Mouse (Mus musculus): Measurements from ENCODE around the gene Wsb2.
A peak's percentile ranks its signal among the peaks of the same experiment; 100 is the strongest.
"Not testable (repeated sequence)": the region's sequence is repeated elsewhere in the genome, so short reads cannot be mapped to it uniquely, and the experiment has no call there.

Wsb2 gene

DNA sequence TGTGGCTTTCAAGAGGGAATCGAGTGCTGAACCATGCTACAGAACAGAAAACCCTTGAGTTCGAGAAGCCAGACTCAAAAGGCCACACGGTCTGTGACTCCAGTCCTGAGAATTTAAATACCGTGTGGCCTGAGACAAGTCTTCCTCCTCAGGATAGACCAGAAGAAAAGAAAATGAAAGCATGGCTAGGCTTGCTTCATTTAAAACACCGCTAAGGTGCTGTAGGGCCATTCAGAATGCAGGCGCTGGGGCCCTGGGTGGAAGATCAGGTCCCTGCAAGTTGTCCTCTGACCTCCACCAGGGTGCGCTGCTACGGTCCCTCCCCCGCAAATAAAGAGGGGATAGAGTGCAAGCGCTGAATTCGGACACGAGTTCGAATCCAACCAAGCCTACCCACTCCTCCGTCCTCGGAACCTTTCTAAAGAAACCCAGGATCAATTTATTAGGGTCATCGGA, 31.2 kb downstream of the Wsb2 start:
- peak; percentile 35 to 41 for DNase-seq (ENCODE audit: low spot score in 2 of 2)

DNA sequence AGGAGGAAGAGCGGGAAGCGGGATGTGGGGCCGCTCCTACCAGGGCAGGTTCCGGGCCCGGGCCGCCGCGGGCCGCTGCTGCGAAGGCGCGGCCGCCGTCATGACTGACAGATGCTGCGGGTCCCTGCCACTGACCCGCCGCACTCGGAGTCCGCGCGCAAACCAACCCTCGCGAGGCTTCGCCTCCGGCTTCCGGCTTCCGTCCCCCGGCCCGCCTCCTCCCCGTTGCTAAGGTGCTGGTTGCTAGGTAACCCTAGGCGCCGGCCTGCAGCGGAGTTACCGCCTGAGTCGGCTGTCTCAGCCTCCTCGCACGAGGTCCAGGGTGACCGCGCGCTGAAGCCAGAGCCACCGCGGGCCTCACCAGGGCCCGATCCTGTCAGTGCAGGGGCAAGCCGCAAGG, 31.8 kb downstream of the Wsb2 start, which contains the start of gene Rfc5:
TSS of gene Rfc5 (minus strand) at position 171 of the 400 bp plus-strand sequence.
- peak; percentile 95 for DNase-seq (ENCODE audit: low spot score in 2 of 2)

DNA sequence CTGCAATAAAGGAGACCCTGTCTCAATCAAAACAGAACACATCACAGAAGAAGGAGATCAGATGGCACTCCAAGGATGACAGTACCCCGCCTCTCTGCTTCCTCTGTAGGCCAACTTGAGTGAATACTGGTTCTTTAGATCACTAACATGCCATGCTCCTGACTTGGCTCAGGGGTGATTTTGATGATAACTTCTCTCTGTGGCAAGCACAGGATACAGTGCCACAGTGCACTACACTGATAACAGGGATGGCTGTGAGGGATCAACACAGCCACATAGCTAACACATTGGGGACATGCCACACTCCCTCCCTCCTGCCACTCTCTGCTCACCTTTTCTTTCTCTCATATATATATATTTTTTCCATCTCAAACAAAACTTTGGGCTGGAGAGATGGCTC, 33.8 kb downstream of the Wsb2 start:
- no peak for DNase-seq (ENCODE audit: low spot score in 2 of 2)

DNA sequence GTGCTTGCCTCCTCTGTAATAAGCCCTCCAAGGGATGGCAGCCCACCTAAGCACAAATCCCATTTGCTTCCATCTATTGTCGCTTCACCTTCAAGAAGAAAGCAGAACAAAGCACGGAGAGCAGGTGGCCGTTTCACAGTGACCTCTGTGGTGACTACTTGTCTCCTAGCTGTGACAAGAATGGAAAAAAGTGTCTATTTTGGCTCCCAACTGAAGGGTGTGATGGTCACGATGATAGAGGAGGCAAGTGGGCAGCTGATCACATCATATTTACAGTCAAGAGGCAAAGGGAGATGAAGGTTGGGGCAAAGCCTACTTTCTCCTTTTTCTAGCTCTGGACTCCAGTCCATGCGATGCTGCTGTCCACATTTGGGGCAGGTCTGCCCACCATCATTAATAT, 38.7 kb downstream of the Wsb2 start:
- no peak for DNase-seq (ENCODE audit: low spot score in 2 of 2)

DNA sequence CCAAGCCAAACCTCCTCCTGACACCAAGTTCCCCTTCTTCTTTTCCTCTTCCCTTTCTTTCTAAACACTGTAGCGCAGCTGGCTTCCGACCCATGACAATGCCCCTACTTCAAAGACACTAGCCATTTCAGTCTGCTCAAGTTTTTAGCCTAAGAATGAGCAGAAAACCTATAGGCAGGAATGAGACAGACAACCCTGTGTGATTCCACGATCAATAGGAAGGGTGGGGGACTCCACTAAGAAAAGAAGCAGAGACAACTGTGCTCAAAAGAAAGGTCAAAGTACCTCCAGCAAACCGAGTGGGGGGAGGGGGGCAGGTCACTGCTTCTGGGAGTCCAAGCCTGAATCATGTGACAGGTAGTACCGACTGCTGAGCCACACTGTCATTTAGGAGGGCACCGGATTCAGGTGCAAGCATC, 39.5 kb downstream of the Wsb2 start:
- DNase-seq (ENCODE audit: low spot score in 2 of 2), result no peak

DNA sequence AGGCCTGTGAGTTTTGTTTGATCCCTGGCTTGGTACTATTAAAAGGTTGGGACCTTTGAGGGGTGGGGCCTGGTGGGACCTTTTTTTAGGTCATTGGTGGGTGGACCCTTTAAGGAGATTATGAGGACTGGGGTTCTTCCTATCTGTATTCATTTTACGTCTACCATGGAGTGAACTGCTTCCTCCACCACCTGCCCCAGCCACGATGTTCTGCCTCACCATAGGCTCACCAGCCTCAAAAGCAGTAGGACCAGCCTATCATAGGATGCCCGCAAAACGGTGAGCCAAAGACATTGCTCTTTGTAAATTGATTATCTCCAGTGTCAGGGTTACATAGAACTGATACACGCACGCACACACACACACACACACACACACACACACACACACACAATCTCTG, 40.3 kb downstream of the Wsb2 start:
- no peak for DNase-seq (ENCODE audit: low spot score in 2 of 2)

DNA sequence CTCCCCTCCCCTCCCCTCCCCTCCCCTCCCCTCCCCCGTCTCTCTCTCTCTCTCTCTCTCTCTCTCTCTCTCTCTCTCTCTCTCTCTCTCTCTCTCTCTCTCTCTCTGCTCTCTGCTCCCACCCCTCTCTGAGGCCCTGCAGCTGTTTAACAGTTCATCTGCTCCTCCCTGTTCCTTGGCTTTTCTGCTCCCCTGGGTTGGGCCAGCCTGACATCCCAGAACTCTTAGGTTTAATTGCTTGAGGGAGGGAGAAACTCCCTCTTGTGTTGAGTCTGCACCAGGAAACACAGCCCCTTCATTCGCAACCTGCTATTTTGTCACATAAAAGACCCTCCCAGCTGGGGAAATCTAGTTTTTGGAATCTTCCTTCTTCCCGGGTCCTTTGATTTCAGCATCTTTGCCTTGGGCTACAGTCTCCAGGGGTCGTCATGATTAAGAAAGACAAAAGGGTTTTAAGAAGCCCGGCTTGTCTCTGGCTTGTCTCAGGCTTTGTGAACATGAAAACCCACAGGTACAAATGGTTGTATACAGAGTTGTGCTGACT, 41.0 kb downstream of the Wsb2 start:
- peak in 1 of 2 experiments; percentile 23 for DNase-seq (ENCODE audit: low spot score in 2 of 2)

DNA sequence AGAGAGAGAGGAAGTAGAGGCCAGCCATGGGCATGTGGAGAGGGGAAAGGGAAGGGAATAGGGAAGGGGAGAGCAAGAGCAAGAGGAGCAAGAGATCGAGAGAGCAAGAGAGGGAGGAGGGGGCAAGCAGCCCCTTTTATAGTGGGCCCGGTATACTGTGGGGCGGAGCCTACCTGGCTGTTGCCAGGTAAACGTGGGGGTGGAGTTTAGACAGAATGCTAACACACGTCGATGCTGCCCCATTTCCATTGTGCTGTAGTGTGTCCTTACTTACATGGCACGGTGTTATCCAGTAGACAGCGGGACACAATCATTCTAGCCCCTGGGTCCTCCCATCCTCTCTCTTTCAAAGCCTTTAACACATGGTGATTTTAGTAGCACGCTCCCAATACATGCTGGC, 42.2 kb downstream of the Wsb2 start:
- DNase-seq (ENCODE audit: low spot score in 2 of 2), result no peak

DNA sequence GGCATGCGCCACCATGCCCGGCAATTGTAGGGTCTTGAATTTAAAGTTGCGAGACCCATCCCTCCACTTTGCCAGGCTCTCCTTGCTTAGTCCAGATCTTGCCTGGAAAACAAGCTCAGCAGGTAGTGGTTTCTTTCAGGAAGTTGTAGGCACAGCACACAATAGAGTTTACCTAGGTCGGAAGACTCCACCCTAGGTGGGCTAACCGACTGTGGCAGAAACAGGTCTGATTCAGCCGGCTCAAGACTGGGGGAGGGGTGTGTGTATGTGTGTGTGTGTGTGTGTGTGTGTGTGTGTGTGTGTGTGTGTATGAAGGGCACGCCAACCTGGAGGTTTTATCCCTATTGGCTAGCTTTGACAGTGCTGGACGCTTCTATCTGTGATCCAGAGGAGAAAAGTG, 46.5 kb downstream of the Wsb2 start:
- DNase-seq (ENCODE audit: low spot score in 2 of 2), result no peak

DNA sequence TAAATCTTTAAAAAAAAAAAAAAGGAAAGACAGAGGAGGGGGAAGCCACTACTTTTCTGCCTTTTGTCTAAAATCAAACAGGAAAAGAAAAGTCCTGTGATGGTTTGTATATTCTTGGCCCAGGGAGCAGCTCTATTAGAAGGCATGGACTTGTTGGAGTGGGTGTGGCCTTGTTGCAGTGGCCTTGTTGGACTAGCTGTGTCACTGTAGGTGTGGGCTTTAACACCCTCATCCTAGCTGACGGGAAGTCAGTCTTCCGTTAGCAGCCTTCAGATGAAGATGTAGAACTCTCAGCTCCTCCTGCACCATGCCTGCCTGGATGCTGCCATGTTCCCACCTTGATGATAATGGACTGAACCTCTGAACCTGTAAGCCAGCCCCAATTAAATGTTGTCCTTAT, 47.6 kb downstream of the Wsb2 start:
- DNase-seq (ENCODE audit: low spot score in 2 of 2), result not testable (repeated sequence)

DNA sequence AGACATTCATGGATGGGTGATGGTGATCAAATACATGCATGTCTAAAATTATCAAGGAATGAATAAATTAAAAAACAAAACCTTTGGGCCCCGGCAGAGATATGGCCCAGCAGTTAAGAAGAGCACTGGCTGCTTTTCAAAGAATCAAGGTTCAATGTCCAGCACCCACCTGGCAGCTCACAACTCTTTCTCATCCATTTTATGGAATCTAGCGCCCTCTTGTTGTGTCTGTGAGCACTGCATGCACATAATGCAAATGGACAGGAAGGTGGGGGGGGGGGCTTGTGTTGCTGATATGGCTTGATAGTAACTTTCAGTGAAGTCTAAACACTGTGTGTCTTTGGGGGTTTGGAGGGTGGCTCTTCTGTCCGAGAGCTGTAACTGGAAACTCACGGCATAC, 51.1 kb downstream of the Wsb2 start:
- DNase-seq (ENCODE audit: low spot score in 2 of 2), result no peak

DNA sequence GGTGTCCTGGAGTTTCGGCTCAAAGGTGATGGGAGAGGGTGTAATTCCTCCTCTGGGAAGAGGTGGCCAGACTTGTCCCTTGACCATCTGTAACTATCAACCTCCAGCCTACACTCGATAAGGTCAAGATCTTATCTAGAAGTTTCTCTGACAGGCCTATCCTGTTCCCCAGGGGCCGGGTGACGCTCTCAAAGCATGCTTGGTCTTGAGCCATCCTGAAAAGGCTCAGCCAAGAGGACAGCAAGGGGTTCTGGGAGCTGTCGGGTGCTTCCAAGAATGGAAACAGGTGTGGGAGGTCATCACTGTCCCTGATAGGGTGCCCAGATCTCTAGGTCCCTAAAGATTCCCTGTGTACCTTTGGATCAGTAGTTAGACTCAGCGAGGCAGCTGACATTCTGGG, 52.3 kb downstream of the Wsb2 start:
- DNase-seq (ENCODE audit: low spot score in 2 of 2), result peak; percentile 26 to 48

DNA sequence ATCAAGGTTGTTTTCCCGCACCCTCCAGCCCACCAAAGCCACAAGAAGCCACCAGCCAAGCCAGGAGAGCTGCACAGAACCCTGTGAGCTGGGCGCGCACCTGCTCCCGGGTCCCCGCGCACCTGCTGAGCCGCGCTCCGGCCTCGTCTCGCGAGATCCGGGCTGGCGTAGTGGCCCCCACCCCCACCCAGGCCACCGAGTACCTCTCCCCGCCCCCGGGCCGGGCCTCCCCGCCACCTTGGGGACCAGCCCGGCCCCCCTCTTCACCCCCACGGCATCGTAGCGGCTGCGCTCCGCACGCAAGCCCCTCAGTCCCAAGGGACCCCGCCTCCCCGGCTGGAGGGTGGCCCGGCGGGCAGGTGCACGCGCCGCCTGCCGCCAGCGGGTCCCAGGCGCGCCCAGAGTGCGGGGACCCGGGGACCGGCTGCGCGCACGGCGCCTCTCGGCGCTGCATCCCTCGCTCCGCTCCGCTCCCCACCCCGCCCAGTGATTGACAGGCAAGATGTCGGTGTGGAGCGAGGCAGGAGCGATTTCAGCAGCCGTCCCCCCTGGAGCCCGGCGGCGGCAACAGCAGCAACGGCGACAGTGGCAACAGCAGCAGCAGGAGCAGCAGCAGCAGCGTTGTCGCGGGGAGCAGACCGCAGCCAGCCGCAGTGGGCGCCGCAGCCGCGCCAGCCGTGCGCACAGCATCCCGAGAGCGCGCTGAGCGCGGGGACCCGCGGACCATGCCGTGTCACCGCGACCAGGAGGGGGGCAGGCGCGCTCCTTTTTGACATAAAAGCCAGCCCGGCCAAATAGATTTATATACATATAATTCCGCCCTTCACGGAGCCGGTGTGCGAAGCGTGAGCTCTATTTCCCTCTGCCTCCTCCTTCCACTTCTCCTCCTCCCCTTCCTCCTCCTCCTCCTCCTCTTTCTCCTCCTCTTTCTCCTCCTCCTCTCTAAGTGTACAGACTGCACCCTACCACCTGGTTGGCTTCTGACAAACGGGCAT, 56.7 kb downstream of the Wsb2 start, which contains the start of gene Ksr2:
TSS of gene Ksr2 (plus strand) at position 494 of the 995 bp plus-strand sequence.
- DNase-seq (ENCODE audit: low spot score in 2 of 2), result peak; percentile 26 to 28

DNA sequence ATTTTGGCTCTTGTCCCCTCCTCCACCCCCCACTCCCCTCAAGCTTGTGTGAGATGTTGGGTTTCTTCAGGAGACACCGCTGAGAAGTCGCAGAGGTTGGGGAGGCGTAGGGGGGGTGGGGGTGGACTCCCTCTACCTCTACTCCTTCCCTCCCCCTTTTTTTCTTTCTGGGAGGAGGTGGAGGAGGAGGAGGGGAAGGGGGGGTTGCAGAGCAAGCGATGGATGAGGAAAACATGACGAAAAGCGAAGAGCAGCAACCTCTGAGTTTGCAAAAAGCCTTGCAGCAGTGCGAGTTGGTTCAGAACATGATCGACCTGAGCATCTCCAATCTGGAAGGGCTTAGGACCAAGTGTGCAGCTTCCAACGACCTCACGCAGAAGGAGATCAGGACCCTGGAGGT, 57.5 kb downstream of the Wsb2 start:
- DNase-seq (ENCODE audit: low spot score in 2 of 2), result no peak

DNA sequence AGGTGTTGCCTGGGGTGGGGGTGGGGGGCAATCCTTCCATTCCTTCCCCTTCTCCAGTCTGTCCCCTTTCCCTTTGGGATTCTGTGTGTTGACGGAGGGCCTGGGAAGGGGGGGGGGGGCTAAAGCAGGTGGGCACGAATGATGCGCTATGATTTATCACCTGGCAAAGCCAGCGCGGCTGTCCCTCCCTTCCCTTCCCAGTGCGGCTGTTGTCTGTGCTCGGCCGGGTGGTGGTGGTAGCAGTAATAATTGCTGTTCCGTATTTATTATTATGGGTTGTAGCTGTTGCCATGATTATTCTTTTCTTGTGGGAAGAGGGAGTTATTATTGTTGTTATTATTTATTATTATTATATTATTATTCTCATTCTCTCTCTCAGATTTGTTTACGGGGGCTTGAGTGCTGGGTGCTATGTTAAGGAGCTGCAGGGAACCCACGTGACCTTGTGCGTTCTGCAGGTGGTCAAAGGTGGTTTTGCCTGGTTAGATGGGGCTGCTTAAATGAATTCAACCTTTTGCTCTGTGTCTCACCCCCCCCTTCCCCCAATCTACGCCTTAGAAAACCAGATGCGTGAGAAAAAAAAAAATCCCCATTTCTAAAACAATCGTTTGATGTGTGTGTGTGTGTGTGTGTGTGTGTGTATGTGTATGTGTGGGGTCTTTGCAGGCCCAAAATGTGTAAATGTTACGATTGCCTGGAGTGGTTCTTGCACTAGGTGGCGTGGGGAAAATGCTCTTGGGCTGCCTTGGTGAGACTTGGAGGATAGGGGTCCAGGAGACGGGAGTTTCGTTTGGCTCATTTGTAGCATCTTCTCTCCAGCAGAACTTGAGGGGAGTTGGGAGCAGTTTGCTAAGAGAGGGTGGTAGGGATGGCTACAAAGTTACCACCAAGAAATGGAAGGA, 58.2 kb downstream of the Wsb2 start:
- DNase-seq (ENCODE audit: low spot score in 2 of 2), result no peak

DNA sequence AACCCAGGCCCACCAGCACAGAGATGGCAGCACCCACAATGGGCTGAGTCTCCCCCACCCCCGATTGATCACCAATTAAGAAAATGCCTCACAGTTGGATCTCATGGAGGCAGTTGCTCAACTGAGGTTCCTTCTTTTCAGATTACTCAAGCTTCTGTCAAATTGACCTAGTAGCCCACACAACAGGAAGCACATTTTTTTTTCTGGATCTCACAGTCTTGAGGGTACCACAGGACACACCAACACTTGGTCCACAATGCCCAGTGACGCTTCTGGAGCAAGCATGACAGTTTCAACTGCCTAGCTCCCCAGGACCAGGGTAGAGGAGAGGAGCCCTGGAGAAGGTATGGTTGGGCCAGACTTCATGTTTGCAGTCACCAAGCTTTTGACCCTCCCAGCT, 60.3 kb downstream of the Wsb2 start:
- no peak for DNase-seq (ENCODE audit: low spot score in 2 of 2)

Measured in urinary bladder, postnatal 36 days (tissue).